10 mouse cellular contexts compared by ENCODE assay signal in the genomic region with DNA sequence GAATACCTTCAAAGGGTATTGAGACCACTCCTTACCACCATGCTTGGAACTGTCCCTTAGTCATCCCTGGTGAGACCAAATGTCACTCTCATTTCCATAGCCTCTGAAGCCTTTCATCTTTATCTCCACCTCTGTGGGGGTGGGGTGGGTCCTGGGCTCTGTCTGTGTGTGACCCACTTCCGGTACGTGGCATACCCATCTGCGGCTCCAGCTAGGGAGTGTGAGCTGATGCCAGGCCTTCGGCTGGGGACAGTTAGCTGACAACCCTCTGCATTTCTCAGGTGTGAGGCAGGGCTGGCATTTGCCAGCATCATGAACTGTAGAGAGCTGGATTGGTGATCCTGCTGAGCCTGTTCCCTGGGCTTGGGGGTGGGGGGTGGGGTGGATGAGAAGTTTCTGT. TPM values are rescaled to one million over a fixed set of nuclear protein-coding genes. Genes with fewer than 3 reads are reported as not detected.
A peak's percentile ranks its signal among the peaks of the same experiment; 100 is the strongest.
DNase-seq lines count a peak whose midpoint lies in the region; ATAC-seq and TF ChIP-seq lines count a peak whose summit lies in the region.
"Had no signal": no experiment of that assay in that cellular context is flagged by ENCODE, and none has a peak within 500 bp of the region (broad histone marks: within the 10 kb centered on the region; RNA-seq: fewer than 3 reads in every experiment).

No protein-coding gene starts in this region.

- H3K4me3 ChIP-seq in limb, embryonic 14.5 days (replicated peaks; ENCODE audit: low read length) = no peak overlapping the region
- H3K4me3 ChIP-seq in limb, embryonic 10.5 days = no peak overlapping the region
- H3K4me3 ChIP-seq in stomach, postnatal 0 days (ENCODE audit: low read depth, low read length) = no peak overlapping the region
- H3K4me3 ChIP-seq: forebrain, embryonic 15.5 days; limb, embryonic 12.5 days had no signal

- TF ChIP-seq CTCF in stomach, postnatal 0 days (IDR thresholded peaks at IDR 0.05; ENCODE audit: low read depth) = no peak

- 0 out of 2 replicates have a peak overlapping the region, but pooled peaks have one; percentile 7 for H3K9ac ChIP-seq in limb, embryonic 14.5 days (ENCODE audit: low read depth, low read length, severe bottlenecking)
- H3K9ac ChIP-seq in stomach, postnatal 0 days (ENCODE audit: low read length) = no peak overlapping the region
- H3K9ac ChIP-seq: forebrain, embryonic 15.5 days had no signal

- WGBS in limb, embryonic 14.5 days = 17% methylated on average over 4 of the region's 4 CpGs
- WGBS in limb, embryonic 10.5 days = 26% methylated on average over 4 of the region's 4 CpGs
- WGBS in stomach, postnatal 0 days = 38% methylated on average over 4 of the region's 4 CpGs

- peak; percentile 24 to 49 for DNase-seq in adrenal gland, postnatal 36 days
- no peak for DNase-seq in adrenal gland, adult 18-20 months (ENCODE audit: low spot score in 2 of 2)
- DNase-seq in limb, embryonic 14.5 days (ENCODE audit: low spot score) = no peak
- DNase-seq in limb, embryonic 10.5 days (ENCODE audit: low spot score) = no peak
- DNase-seq in induced T-regulatory cell, adult 2 months (ENCODE audit: low read depth) = peak; percentile 83
- no peak for DNase-seq in stomach, postnatal 0 days (ENCODE audit: low spot score)
- DNase-seq in right cerebral cortex, adult 2 months (ENCODE audit: low spot score in 2 of 2) = no peak
- no peak for DNase-seq in embryo, embryonic 11 days

- no peak for TF ChIP-seq POLR2A in limb, embryonic 14.5 days (IDR thresholded peaks at IDR 0.05; ENCODE audit: borderline replicate concordance, extremely low read depth, insufficient read depth, insufficient read length)

- TF ChIP-seq EP300 in stomach, postnatal 0 days (optimal IDR thresholded peaks at IDR 0.05) = no peak

- H3K27ac ChIP-seq in limb, embryonic 14.5 days (replicated peaks; ENCODE audit: low read depth, low read length) = no peak overlapping the region
- no peak overlapping the region for H3K27ac ChIP-seq in limb, embryonic 10.5 days
- no peak overlapping the region for H3K27ac ChIP-seq in stomach, postnatal 0 days (replicated peaks)
- H3K27ac ChIP-seq: forebrain, embryonic 15.5 days; limb, embryonic 12.5 days had no signal

- no peak for ATAC-seq in limb, embryonic 14.5 days (ENCODE audit: low FRiP score, low read depth)
- ATAC-seq in stomach, postnatal 0 days (ENCODE audit: low FRiP score, low TSS enrichment) = peak; percentile 24; the same call in 1 of the 2 replicates
- ATAC-seq: forebrain, embryonic 15.5 days had no signal

- H3K4me1 ChIP-seq in limb, embryonic 14.5 days (ENCODE audit: control insufficient read depth, insufficient read depth, low read length) = peaks cover 10% of the 10 kb centered on the region
- H3K4me1 ChIP-seq in limb, embryonic 10.5 days = peaks cover 19% of the 10 kb centered on the region
- H3K4me1 ChIP-seq in stomach, postnatal 0 days (replicated peaks; ENCODE audit: control insufficient read depth, insufficient read depth) = no peaks in the 10 kb centered on the region

- H3K27me3 ChIP-seq in limb, embryonic 14.5 days (ENCODE audit: control insufficient read depth, insufficient read depth, low read length) = no peaks in the 10 kb centered on the region
- no peaks in the 10 kb centered on the region for H3K27me3 ChIP-seq in limb, embryonic 10.5 days (ENCODE audit: low read depth, poor library complexity, severe bottlenecking)
- no peaks in the 10 kb centered on the region for H3K27me3 ChIP-seq in stomach, postnatal 0 days (ENCODE audit: control insufficient read depth, insufficient read depth, low read length)
- H3K27me3 ChIP-seq: forebrain, embryonic 15.5 days; limb, embryonic 12.5 days had no signal

- no peak overlapping the region for H3K4me2 ChIP-seq in limb, embryonic 14.5 days (replicated peaks; ENCODE audit: low read depth, low read length, severe bottlenecking)
- no peak overlapping the region for H3K4me2 ChIP-seq in stomach, postnatal 0 days (replicated peaks; ENCODE audit: low read depth)
- H3K4me2 ChIP-seq: forebrain, embryonic 15.5 days; limb, embryonic 12.5 days had no signal

- no peaks in the 10 kb centered on the region for H3K9me3 ChIP-seq in limb, embryonic 14.5 days (ENCODE audit: control insufficient read depth, low read length)
- no peaks in the 10 kb centered on the region for H3K9me3 ChIP-seq in limb, embryonic 10.5 days (replicated peaks)
- no peaks in the 10 kb centered on the region for H3K9me3 ChIP-seq in stomach, postnatal 0 days (ENCODE audit: control insufficient read depth, low read length)
- H3K9me3 ChIP-seq: forebrain, embryonic 15.5 days; limb, embryonic 12.5 days had no signal

- no peaks in the 10 kb centered on the region for H3K36me3 ChIP-seq in limb, embryonic 14.5 days (ENCODE audit: control insufficient read depth, insufficient read depth, low read length)
- H3K36me3 ChIP-seq in limb, embryonic 10.5 days = no peaks in the 10 kb centered on the region
- H3K36me3 ChIP-seq in stomach, postnatal 0 days (ENCODE audit: control insufficient read depth, insufficient read depth, low read length) = no peaks in the 10 kb centered on the region
- H3K36me3 ChIP-seq: forebrain, embryonic 15.5 days; limb, embryonic 12.5 days had no signal

RNA-seq across cellular contexts. Expression of gene Gnptab, which starts 10.6 kb away (rescaled TPM):
- total RNA-seq in adrenal gland, postnatal 36 days (2021) = 10 to 100 TPM; 25.2 to 28.7 TPM
- total RNA-seq in adrenal gland, adult 18-20 months (2021) = 10 to 100 TPM; 29.2 to 36.0 TPM
- 19.4 and 19.7 TPM in 2 replicates for polyA plus RNA-seq in limb, embryonic 14.5 days (2012; rRNA removed)
- polyA plus RNA-seq in limb, embryonic 14.5 days (2014; fragmentation: Nextera tagmentation; extraction: Ambion mirVana) = 8.9 and 9.2 TPM in 2 replicates
- polyA plus RNA-seq in limb, embryonic 10.5 days (2016; fragmentation: Nextera tagmentation; extraction: Ambion mirVana) = 7.1 and 8.6 TPM in 2 replicates
- 4.4 and 4.8 TPM in 2 replicates for polyA plus RNA-seq in stomach, postnatal 0 days (2015; fragmentation: Nextera tagmentation; extraction: Ambion mirVana)

RNA-seq across cellular contexts. Expression of gene Dram1, which starts 10.7 kb away (rescaled TPM):
- total RNA-seq in adrenal gland, postnatal 36 days (2021) = 10 to 100 TPM; 10.6 to 19.6 TPM
- total RNA-seq in adrenal gland, adult 18-20 months (2021) = 10 to 100 TPM in 1 of 2 experiments, 1 to 10 TPM in 1; 7.4 to 22.3 TPM
- 2.2 TPM in 2 replicates for polyA plus RNA-seq in limb, embryonic 14.5 days (2012; rRNA removed)
- polyA plus RNA-seq in limb, embryonic 14.5 days (2014; fragmentation: Nextera tagmentation; extraction: Ambion mirVana) = 1.3 and 1.8 TPM in 2 replicates
- polyA plus RNA-seq in limb, embryonic 10.5 days (2016; fragmentation: Nextera tagmentation; extraction: Ambion mirVana) = 0.21 and 0.26 TPM in 2 replicates
- polyA plus RNA-seq in stomach, postnatal 0 days (2015; fragmentation: Nextera tagmentation; extraction: Ambion mirVana) = 2.4 and 2.8 TPM in 2 replicates

Comparison
In these comparisons a context has a peak if more than half of its experiments do, and no peak if none do; other contexts are left out.
1. DNase-seq: peak in adrenal gland, postnatal 36 days (2 of 2) and induced T-regulatory cell, adult 2 months (single experiment); none in adrenal gland, adult 18-20 months (0 of 2), limb, embryonic 14.5 days (single experiment), limb, embryonic 10.5 days (single experiment), stomach, postnatal 0 days (single experiment), right cerebral cortex, adult 2 months (0 of 2) and embryo, embryonic 11 days (single experiment).